Mouse (Mus musculus) mature B cell (primary cell): Measurements from ENCODE around the gene Plppr1.

Experiments
- in situ Hi-C: fragments of 300-500 bp; cut with MboI; formaldehyde crosslinking; loops from 2 replicates; pipeline ENCODE4 v1.14.3; 2019

Gene Plppr1

DNA sequence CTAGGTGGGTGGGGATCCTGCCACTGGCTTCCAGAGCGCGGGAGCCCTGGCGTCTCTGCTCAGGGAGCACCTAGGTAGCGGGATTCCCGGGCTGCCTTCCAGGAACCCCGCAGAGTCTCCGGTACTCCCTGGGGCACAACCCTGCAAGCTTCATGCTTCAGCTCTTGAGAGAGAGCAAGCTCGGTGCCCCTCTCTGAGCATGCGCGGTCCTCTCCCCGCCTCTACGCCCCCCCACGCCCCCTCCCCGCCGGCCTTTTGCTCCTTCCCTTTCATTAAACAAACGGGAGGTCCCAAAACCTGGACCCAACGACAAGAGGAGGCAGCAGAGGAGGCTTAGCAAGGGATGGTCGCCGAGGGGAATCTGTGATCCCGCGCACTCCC, at the start of gene Plppr1:
Plppr1 (plus strand) TSS at position 253 of the 381 bp plus-strand sequence.
- in situ Hi-C loops, result no loop called here

DNA sequence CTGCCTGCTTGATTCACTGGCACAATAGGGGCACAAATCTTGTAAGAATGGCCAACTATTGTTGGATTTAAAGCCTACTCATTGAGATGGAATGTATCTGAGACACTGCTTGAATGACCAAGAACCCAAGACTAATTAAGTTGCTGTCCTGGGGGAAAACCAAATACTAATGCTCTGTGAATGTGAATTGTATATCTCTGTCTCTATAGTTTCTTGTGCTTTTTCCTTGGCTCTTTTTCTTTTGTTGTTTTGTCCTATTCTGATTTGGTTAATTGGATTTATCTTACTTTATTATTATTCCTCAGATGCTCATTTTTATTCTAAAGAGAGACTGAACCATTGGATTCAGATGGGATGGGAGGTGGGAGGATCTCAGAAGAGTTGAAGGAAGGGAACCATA, 42.4 kb upstream of the Plppr1 start:
- in situ Hi-C loops, result no loop called here

GRCm38 (mm10) chr4:49023221-49023620, 35.9 kb upstream of the Plppr1 start:
- in situ Hi-C loops, result no loop called here

DNA sequence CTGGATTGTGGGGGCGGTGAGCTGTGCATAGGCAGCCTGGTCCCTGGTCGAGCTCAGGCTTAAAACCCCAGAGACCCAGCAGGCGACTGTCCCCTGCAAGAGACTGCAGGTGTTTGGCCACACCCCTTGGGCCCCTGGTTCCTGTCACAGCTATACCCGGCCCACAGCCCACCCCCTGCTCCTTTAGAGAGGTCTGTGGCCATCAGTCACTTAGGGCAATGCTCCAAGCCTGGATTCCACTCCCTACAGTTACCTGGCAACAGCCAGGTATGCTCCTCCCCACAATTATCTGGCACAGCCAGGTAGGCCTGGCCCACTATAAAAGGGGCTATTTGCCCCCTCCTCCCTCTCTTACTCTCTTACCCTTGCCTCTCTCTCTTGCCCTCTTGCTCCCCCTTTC, 20.8 kb upstream of the Plppr1 start:
- in situ Hi-C loops, result no loop called here

DNA sequence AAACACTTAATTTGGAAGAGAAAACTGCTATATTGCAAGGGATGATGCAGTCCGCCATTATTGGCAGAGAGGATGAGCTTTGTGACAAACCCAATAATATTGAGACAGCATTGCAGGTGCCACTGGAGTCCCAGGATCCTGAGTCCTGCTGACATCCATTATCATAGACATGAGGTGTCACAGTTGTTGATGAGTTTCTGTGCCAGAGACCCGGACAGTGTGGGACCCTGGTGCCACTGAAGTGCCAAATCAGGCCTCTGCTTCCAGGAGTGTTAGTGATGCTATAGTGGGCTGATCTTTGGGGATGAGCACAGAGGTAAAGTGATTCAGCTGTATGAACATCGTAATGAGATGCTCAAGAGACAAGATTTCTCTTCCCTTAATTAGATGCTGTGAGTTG, 19.2 kb upstream of the Plppr1 start:
- in situ Hi-C loops, result no loop called here

DNA sequence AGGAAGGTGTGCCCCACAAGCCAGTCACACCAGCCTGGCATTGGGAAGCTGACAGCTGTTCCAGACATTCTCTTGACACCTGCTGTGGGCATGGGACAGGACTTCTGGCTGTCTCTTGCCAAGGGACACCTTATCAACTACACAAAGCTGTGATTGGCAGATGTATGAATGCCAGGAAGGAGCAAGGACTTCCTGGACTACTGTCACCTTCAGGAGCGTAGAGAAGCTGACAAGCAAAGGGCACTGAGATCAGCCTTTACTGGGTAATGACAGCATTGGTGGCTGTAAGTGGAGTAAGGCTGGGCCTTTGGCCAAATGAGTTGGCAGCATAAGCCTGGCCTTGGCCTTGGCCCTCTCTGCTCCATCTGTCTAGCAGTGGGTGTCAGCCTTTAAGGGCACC, 17.4 kb upstream of the Plppr1 start:
- in situ Hi-C loops, result no loop called here

DNA sequence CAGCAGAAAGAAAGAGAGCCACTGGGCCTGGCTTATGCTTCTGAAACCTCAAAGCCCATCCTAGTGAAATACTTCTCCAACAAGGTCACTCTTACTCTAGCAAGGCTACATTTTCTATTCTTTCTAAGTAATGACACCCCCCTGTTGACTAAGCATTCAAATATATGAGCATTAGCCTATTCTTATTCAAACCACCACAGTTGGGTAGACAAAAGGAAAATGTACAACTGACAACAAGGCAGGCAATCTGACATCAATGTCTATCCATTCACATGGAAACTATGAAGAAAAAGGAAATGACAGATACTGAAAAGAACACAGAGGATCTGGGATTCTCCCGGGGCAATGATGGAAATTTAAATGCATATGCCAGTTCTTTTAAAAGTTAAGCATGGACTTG, 8.4 kb upstream of the Plppr1 start:
- in situ Hi-C loops, result no loop called here

GRCm38 (mm10) chr4:49057916-49058315, 1.2 kb upstream of the Plppr1 start:
- in situ Hi-C loops, result no loop called here

- in situ Hi-C loops, result no loop called here
These were observed 516 bp upstream of the Plppr1 start for GRCm38 (mm10) chr4:49058557-49058956.

DNA sequence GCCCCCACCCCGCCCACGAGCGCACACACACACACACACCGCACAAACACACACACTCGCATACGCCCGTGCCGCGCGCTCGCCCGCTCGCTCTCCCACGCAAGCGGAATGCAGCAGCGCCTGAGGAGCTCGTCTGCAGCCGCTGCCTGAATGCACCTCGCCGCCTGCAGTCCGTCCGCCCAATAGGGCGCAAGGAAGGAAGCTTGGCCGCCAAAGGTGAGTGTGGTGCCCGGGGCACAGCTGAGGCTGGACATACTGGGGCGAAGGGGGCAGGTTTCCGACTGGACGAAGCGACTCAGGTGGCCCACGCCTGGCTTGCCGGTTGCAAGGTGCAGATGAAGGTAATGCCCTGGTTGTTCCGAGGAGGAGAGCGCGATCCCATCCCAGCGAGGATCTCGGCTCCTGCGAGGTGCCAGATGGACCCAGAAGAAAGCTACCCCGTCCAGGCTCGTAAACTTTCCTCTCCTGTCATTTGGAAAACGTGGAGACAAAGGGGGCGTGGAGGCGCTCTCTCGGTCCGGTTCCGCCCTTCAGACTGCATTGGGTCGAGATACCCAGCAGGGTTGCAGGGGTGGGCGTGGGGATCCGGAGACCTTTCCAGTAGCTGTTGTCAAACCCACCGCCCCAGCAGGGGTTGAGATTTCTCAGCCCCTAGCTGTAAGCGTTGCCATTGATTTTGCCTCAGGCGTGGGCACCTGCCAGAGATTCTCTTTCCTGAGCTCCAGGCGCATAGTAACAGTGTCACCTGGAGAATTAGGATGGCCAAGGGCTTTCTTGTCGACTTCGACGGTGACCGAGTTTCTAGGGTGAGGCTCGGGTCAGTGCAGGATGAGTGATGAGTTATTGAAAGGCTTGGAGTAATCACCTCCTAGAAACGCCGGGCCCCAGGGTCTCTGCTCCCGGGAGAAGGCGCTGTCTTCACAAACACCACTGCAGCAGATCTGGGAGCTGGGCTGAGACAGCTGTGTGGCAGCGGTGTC, 619 bp downstream of the Plppr1 start:
- in situ Hi-C loops, result no loop called here

DNA sequence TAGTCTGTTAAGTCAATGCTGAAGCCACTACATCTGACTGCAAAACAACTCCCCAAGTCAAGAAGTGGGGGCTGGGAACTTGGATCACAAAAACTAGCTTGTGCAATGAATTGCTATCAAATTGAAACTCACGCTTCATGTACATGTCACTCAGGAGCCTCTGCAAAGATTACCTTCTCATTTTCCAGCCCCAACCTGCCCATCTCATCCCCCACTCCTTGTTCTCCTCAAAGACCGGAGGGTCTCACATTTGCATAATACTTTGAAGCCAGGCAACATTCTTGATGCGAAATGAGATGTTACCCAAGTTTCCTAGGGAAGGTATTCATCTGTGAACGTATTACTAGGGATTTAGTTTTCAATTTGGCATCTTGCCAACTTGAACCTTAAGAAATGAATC, 10.4 kb downstream of the Plppr1 start:
- in situ Hi-C loops, result no loop called here

DNA sequence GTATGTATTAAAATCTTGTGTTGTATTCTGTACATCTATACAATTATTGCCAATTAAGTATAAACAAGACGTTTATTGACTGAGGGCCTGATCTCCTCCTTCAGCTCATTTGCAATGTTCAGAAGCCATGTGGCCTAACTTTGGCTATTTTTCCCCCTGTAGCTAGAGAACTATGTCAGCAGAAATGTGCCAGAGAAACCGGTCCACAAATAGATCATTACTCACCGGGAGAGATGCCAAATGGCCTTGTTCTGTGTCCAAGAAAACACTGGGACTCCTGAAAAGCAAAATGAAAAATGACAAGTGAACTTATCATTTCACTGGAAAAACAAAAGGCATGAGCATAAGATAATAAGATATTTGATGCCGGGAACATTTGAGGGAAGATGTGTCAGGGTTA, 13.8 kb downstream of the Plppr1 start:
- in situ Hi-C loops, result no loop called here

GRCm38 (mm10) chr4:49075881-49076280, 16.8 kb downstream of the Plppr1 start:
- in situ Hi-C loops, result no loop called here

DNA sequence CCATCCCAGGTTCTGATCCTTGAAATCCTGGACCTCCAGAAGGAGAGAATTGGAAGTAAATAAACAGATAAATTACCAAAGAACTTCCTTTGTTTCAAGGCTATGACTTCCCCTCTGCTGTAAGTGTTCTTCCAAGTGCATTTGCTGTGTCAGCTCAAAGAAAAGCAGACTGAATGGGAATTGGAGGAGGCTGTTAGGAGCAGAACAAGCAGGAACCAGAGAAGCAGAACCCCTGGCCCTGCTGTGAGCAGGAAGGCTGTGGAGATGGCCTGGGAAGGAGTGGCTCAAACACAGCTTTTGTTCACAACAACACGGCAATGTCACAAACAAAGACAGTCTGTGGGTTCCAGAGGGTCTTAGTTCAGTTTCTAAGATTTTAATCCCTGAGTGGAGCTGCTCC, 20.3 kb downstream of the Plppr1 start:
- in situ Hi-C loops, result no loop called here

- in situ Hi-C loops, result no loop called here
These were observed 29.1 kb downstream of the Plppr1 start for GRCm38 (mm10) chr4:49088205-49088604.

DNA sequence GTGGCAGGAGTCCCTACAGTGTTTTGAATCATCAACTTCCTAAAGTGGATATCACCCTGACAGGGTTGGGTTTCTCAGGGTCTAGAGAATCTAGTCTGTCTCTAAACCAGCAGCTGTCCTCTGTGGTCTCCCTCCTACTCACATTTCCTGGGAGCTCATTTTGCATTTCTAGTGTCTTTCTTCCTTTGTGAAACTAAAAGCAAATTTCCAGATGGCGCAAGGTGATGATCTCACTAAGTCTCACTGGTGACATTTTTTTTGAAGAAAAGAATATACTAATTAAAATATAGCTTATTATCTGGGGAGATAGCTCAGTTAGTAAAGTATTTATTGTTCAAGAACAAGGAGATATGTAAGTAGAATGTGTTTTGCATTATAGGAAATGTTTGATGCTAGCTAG, 31.4 kb downstream of the Plppr1 start:
- in situ Hi-C loops, result no loop called here

DNA sequence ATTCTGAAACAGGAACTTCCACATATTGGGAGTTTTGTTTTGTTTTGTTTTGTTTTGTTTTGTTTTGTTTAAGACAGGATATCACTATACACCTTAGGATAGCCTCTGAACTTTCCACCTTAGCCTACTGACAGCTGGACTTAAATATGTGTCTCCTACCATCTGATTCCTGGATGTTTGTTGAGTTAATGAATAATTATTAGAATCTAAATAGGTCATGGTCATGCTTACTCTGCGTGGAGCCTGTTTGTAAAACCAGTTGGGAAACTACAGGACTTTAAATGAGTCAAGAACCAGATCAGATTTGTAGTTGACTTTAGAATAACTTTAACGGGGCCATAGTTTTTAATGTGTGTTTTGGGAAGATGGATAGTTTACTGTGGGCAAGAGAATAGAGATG, 40.4 kb downstream of the Plppr1 start:
- in situ Hi-C loops, result no loop called here

GRCm38 (mm10) chr4:49101934-49102768, 43.1 kb downstream of the Plppr1 start:
- in situ Hi-C loops, result no loop called here

GRCm38 (mm10) chr4:49102769-49103193, 43.7 kb downstream of the Plppr1 start:
- in situ Hi-C loops, result no loop called here

DNA sequence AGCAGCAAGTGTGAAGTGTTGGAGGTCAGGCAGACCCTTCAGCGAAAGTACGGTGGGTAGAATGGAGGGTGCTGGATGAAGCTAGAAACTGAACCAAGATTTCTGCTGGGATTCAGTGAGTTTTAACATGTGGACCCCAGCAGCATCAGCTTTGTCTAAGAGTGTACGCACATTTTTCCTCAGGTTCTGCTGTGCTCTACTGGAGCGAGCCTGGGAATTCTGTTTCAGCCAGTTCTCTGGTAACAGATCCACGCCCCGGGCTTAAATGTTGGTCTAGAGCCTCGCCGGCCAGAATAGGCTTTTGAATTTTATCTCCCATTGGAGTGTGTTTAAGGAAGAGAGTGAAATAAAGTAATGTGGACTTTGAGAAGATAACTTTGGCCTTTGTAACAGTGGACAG, 45.8 kb downstream of the Plppr1 start:
- in situ Hi-C loops, result no loop called here

GRCm38 (mm10) chr4:49107895-49108294, 48.8 kb downstream of the Plppr1 start:
- in situ Hi-C loops, result no loop called here

DNA sequence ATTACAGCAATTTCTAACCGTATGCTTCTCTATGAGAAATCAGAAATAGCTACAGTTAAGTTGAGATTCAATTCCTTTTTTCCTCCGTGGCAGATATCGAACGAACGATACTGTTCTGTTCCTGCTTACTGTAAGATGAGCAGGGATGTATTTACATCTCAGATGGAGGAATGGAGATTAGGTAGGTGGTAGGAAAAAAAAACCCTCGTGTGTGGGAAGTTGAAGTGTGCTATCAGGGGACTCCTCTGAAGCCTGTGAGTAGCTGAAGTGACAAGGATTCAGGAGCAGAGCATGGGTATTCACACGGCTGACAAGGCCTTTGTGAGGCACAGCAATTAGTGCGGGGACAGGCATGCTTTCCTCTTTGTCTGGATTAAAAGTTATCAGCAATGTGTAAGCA, 49.3 kb downstream of the Plppr1 start:
- in situ Hi-C loops, result no loop called here

DNA sequence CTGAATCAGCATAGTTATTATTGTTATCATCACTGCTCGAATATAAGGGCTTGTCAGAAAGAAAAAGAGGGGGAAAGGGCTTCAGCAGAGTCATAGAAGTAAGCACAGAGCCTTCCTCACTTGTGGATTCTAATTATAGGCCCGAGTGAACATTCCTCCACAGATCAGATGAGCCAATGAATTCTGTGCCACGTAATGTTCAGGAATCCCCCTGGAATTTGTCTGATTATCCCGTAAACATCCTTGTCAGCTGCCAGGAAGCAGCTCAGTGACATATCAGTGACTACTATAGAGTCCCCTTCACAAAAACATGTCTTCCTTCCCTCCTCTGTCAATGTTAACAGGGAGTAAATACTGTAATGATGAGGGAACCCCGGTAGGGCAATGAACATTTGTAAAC, 50.9 kb downstream of the Plppr1 start:
- in situ Hi-C loops, result no loop called here
